Mouse (Mus musculus) heart, adult 2 months (tissue): Measurements from ENCODE around the gene Irf6. TPM values are rescaled to one million over a fixed set of nuclear protein-coding genes. Genes with fewer than 3 reads are reported as not detected.

ENCODE experiments used
- DNase-seq, 2 experiments: peaks; one replicate each; pipeline ENCODE4 v3.0.0; 2021
- H3K27ac ChIP-seq: fragments of 200-600 bp; 2 replicates; pipeline ENCODE4 v1.8.1; 2022
- H3K27me3 ChIP-seq: fragments of 200-500 bp; 2 replicates; pipeline ENCODE4 v1.6.1; 2012; ENCODE audit warnings: mild to moderate bottlenecking, low read length, inconsistent platforms, mixed read lengths; ENCODE audit not compliant: control insufficient read depth, insufficient read depth
- H3K36me3 ChIP-seq: fragments of 200-500 bp; 2 replicates; pipeline ENCODE4 v1.6.1; 2012; ENCODE audit warnings: low read length, inconsistent platforms; ENCODE audit not compliant: control insufficient read depth, insufficient read depth
- H3K4me1 ChIP-seq: fragments of 200-500 bp; 2 replicates; pipeline ENCODE4 v1.6.1; 2011; ENCODE audit warnings: low read length; ENCODE audit not compliant: control insufficient read depth, insufficient read depth
- H3K4me3 ChIP-seq: fragments of 200-600 bp; 2 replicates; pipeline ENCODE4 v1.8.1; 2022
- H3K79me2 ChIP-seq: fragments of 200-500 bp; replicated peaks from 2 replicates; pipeline ENCODE4 v1.6.1; 2012; ENCODE audit warnings: mild to moderate bottlenecking, inconsistent platforms, low read length, moderate library complexity, mixed read lengths; ENCODE audit not compliant: control insufficient read depth, insufficient read depth
- H3K9ac ChIP-seq: fragments of 200-500 bp; 2 replicates; pipeline ENCODE4 v1.6.1; 2012; ENCODE audit warnings: low read depth, mild to moderate bottlenecking, control low read depth, inconsistent platforms, low read length, mixed read lengths
- CTCF ChIP-seq: fragments of 200-600 bp; IDR thresholded peaks from 2 replicates; pipeline ENCODE4 v1.8.1; 2022; ENCODE audit warnings: antibody characterized with exemption, mild to moderate bottlenecking, moderate library complexity
- EP300 ChIP-seq: fragments of 200-500 bp; IDR thresholded peaks from 2 replicates; pipeline ENCODE4 v1.6.1; 2011; ENCODE audit warnings: low read depth, low read length, control low read depth; ENCODE audit not compliant: insufficient read depth
- POLR2A ChIP-seq: fragments of 200-500 bp; IDR thresholded peaks from 2 replicates; pipeline ENCODE4 v1.6.1; 2011; ENCODE audit warnings: mild to moderate bottlenecking, low read depth, low read length, control low read depth; ENCODE audit not compliant: insufficient read depth
- WGBS: fragments of 180-500 bp; shearing (Covaris S2); methylation state at CpG from one replicate; pipeline ENCODE4 v1.1.7; 2018; 5-methylcytosine and 5-hydroxymethylcytosine counted together
- intact Hi-C: fragments of 180-260 bp; cut with DNase I; formaldehyde crosslinking; loops from one replicate; pipeline ENCODE4 v1.15.1; 2025
- polyA plus RNA-seq: library from polyadenylated mRNA; depleted of rRNA; stranded (reverse); fragments of >200 nt; gene quantifications from 2 replicates; pipeline ENCODE4 v1.2.3, GENCODE M21; 2012
- total RNA-seq, 2 experiments: library from RNA; stranded (reverse); gene quantifications; 2 replicates each; pipeline ENCODE4 v1.2.3; 2021

Irf6 gene
- total and polyA plus RNA-seq, 3 experiments = 1.9 to 2.5 (median 2.1) TPM

DNA sequence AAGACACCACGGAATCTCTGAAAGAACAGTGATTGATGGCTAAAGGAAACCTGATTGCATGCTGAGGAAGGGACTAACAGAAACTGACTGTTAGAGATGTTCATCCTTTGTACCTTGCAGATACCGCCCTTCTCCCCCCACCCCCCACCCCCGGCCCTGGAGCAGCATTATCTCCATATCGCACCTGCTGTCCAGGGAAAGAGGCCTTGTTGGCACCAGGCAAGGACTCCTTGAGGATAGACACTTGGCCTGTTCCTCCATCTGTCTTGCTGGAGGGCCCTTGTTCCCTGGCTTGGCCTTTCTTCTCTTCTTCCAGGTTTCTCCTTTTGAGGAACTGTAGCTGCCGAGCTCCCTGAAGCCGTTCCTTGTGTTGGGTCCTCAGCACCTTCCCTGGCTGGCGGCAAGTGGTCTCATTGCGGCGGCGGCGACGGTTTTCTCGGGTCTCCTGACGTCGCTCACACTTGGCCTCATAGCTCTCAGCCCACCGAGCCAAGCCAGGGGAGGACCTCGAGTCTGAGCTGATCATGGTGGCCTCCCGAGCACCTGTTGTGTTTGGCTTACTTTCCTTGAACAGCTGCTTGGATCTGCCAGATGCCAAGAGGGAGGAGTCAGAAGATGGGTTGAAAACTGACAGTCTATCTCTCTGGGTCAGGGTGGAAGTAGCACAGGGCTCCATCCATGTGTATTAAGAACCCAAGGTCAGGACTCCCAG, 44.7 kb downstream of the Irf6 start:
- no peak for DNase-seq
- TF ChIP-seq EP300 (no peak), POLR2A (no peak), CTCF (no peak)

DNA sequence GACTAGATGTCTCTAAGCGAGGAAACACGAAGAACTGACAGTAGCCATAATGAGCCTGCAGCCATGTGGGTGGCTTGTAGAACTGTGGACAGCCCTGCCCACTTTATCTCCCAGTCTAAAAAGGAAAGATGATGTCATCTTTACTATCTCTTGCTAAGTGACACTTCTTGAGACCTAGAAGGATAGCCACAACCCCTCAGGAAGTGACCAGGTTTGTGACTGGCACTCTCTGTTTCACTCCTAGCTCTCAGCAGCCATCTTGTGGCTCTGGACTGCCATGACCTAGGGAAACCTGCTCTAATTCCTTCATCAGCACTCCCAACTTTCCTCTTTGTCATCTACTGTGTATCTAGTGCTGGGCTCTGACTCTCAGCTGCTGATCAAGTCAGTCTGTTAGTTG, 45.4 kb downstream of the Irf6 start:
- peak; percentile 57 for TF ChIP-seq CTCF
- no peak for TF ChIP-seq POLR2A
- no peaks in the 10 kb centered on the region for H3K36me3 ChIP-seq
- H3K9ac ChIP-seq = no peak overlapping the region
- H3K79me2 ChIP-seq = no peaks in the 10 kb centered on the region
- no peak overlapping the region for H3K27ac ChIP-seq
- no peak for DNase-seq
- H3K4me3 ChIP-seq = no peak overlapping the region
- WGBS = 83% methylated on average over 2 of the region's 2 CpGs
- H3K4me1 ChIP-seq = no peaks in the 10 kb centered on the region
- no peaks in the 10 kb centered on the region for H3K27me3 ChIP-seq
- intact Hi-C loops = no loop called here

More for the DNA sequence above, 44.7 kb downstream of the Irf6 start:
- no peak overlapping the region for H3K27ac ChIP-seq
- no peaks in the 10 kb centered on the region for H3K36me3 ChIP-seq
- WGBS = 85% methylated on average over 18 of the region's 18 CpGs
- H3K9ac ChIP-seq = no peak overlapping the region
- no peaks in the 10 kb centered on the region for H3K79me2 ChIP-seq
- H3K4me1 ChIP-seq = no peaks in the 10 kb centered on the region
- no peak overlapping the region for H3K4me3 ChIP-seq
- intact Hi-C loops = no loop called here
- no peaks in the 10 kb centered on the region for H3K27me3 ChIP-seq

DNA sequence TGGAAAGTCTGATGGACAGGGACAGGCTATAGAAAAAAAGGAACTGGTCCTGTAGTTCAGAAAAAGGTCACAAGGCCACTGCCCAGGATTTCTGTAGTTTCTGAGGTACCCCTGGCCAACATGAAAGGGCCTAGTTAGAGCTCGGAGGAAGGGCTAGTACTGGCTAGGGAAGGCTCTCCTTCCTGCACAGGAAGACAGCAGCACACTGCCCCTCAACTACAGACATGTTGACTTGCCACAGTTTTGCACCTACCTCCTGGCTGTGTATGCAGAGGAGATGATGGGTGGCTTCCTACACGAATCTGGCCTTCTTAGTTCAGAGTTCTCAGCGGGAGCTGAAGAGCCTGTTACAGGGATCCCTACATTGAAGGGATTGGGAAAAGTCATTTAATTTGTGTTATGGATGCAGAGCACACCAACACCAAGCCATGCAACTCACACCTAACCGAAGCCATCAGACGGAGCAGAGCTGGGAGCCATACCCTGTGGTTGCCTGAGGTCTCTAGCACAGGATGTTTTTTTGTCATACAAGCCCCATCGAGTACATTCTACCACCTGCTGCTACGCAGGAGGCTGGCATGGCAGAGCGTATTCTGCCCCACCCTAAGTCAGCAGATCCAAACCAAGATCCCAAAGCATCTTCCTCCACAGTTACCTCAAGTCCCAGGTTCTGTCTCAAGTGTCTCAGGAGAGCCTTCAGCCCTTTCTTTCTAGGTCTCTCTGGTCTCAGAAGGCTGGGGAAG, 47.9 kb downstream of the Irf6 start:
- Histone ChIP-seq H3K4me1 (no peaks in the 10 kb centered on the region), H3K27ac (no peak overlapping the region), H3K27me3 (no peaks in the 10 kb centered on the region), H3K9ac (no peak overlapping the region), H3K36me3 (no peaks in the 10 kb centered on the region), H3K4me3 (no peak overlapping the region), H3K79me2 (no peaks in the 10 kb centered on the region)
- DNase-seq = no peak
- intact Hi-C loops = loop anchor here (10.0 kb wide), 1 partner anchor 196 kb away; no protein-coding TSS in a partner anchor
- 77% methylated on average over 8 of the region's 8 CpGs for WGBS
- TF ChIP-seq EP300 (no peak), POLR2A (no peak), CTCF (no peak)

DNA sequence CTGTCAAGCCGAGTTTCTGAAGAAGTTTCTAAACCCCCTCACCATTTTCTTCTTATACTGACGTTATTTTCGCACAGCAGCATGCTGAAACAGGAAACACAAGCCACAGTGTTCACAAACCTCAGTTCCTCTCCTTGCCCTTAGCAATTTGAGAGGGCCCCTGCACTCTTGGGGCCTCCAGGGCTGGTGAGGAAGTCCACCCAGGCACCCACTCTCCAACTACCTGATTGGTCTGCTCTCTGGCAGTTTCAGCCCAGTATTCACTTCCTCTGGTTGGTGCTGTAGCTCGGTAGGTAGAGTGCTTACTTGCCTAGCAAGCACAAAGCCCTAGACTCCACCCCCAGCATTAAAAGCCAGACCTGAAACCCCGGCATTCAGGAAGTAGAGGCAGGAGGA, 48.5 kb downstream of the Irf6 start, which contains the start of gene Traf3ip3:
Traf3ip3 (minus strand) TSS at position 321 of the 396 bp plus-strand sequence.
- intact Hi-C loops = loop anchor here (10.0 kb wide), 1 partner anchor 197 kb away; no protein-coding TSS in a partner anchor
- peak in 1 of 2 experiments; percentile 69 for DNase-seq
- TF ChIP-seq EP300 (no peak), POLR2A (no peak), CTCF (no peak)
- no peaks in the 10 kb centered on the region for H3K79me2 ChIP-seq
- no peaks in the 10 kb centered on the region for H3K4me1 ChIP-seq
- H3K9ac ChIP-seq = no peak within 1 kb of the TSS
- no peaks in the 10 kb centered on the region for H3K36me3 ChIP-seq
- no peak within 1 kb of the TSS for H3K4me3 ChIP-seq
- H3K27ac ChIP-seq = no peak within 1 kb of the TSS
- H3K27me3 ChIP-seq = no peaks in the 10 kb centered on the region
- WGBS = 50% methylated on average over 5 of the region's 5 CpGs

DNA sequence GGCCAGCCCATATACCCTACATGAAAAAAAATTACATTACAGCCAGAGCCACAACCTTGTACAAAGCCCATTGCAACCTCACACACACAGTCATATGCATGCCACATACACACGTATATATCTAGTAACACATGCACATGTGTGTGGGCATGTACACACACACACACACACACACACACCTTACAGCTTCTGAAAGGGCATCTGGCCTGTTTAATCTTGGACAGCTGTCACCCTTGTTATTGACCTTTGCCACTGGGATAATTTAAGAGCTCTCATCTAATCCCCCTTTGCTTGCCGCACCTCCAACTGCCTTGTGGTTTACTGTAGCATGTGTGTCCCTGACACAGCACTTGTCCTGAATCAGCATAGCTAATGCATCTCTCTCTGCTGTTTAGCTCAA, 50.9 kb downstream of the Irf6 start:
- no peaks in the 10 kb centered on the region for H3K36me3 ChIP-seq
- H3K27ac ChIP-seq = no peak overlapping the region
- no peak overlapping the region for H3K9ac ChIP-seq
- intact Hi-C loops = loop anchor here (10.0 kb wide), 1 partner anchor 199 kb away; no protein-coding TSS in a partner anchor
- 85% methylated on average over 2 of the region's 2 CpGs for WGBS
- no peaks in the 10 kb centered on the region for H3K4me1 ChIP-seq
- H3K27me3 ChIP-seq = no peaks in the 10 kb centered on the region
- H3K4me3 ChIP-seq = no peak overlapping the region
- no peak for DNase-seq
- TF ChIP-seq CTCF = no peak
- no peak for TF ChIP-seq POLR2A
- no peak for TF ChIP-seq EP300
- no peaks in the 10 kb centered on the region for H3K79me2 ChIP-seq

DNA sequence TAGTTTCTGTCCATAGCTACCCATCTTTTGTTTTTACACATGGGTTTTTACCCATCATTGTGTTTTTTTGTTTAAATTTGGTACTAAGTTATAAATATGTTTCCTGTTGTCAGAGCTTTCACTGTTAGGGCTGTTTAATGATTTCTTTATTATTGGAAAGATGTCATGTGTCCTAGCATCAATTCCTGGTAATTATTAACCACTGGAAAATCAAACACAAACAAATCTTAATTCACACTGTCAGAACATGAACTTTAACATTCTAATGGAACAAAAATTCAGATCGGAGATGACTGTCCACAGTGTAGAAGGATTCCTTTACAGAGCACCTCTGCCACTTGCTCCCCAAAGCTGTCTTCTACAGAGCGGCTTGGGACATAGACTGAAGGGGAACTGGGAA, 52.5 kb downstream of the Irf6 start:
- WGBS = 90% methylated on average over 2 of the region's 2 CpGs
- H3K4me1 ChIP-seq = no peaks in the 10 kb centered on the region
- TF ChIP-seq CTCF = no peak
- TF ChIP-seq POLR2A = no peak
- no peak for TF ChIP-seq EP300
- DNase-seq = no peak
- no peaks in the 10 kb centered on the region for H3K27me3 ChIP-seq
- no peaks in the 10 kb centered on the region for H3K36me3 ChIP-seq
- H3K79me2 ChIP-seq = no peaks in the 10 kb centered on the region
- H3K4me3 ChIP-seq = no peak overlapping the region
- no peak overlapping the region for H3K9ac ChIP-seq
- intact Hi-C loops = loop anchor here (5.0 to 10.0 kb wide), 2 partner anchors 167 to 201 kb away; partner anchors contain the start of gene Camk1g
- no peak overlapping the region for H3K27ac ChIP-seq
